Mouse (Mus musculus): ENCODE results near the gene Rfc4. TPM values are rescaled to one million over a fixed set of nuclear protein-coding genes. Genes with fewer than 3 reads are reported as not detected.

Rfc4 gene
- total and polyA plus RNA-seq, 2 experiments = 5.3 TPM; not detected in 1

DNA sequence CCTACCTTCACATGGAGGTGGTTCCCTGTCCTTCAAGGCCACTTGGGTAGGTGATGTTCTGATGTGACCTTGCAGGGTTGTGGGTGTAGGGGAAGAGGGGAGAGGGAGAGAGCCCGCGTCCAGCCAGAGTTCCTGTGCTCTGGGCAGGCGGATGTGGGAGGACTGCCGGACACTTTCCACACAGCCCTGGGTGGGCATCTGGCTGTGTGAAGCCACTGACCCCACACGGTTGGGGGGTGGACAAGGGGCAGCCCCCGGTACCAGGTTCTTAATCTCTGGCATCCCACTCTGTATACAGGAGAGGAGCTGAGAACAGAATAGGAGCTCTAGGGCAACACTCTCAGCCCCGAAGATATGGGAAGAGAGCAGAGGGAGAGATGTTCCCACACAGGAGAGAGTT is 30.8 kb upstream of the Rfc4 start:
- Histone ChIP-seq H3K9ac (ENCODE audit: low read depth, low read length) (no peak overlapping the region), H3K4me3 (ENCODE audit: insufficient read depth, low read depth, low read length) (no peak overlapping the region), H3K79me2 (ENCODE audit: control insufficient read depth, insufficient read depth, low read length) (no peaks in the 10 kb centered on the region), H3K36me3 (ENCODE audit: control insufficient read depth, insufficient read depth, low read length) (no peaks in the 10 kb centered on the region), H3K27ac (replicated peaks; ENCODE audit: insufficient read depth, low read depth, low read length) (no peak overlapping the region), H3K27me3 (ENCODE audit: control insufficient read depth, insufficient read depth, low read length) (no peaks in the 10 kb centered on the region), H3K4me1 (ENCODE audit: control insufficient read depth, insufficient read depth, low read length) (no peaks in the 10 kb centered on the region)
- WGBS = 89% methylated on average over 7 of the region's 7 CpGs
- no peak for DNase-seq (ENCODE audit: extremely low read depth, low read depth, low spot score)
- TF ChIP-seq POLR2A (IDR thresholded peaks at IDR 0.05; ENCODE audit: extremely low read depth, insufficient read depth, low read length) = no peak
- TF ChIP-seq CTCF (IDR thresholded peaks at IDR 0.05; ENCODE audit: low read depth, low read length) = no peak

- no peaks in the 10 kb centered on the region for H3K27me3 ChIP-seq (ENCODE audit: control insufficient read depth, insufficient read depth, low read length)
- 96% methylated on average over 13 of the region's 13 CpGs for WGBS
- DNase-seq (ENCODE audit: extremely low read depth, low read depth, low spot score) = no peak
- TF ChIP-seq POLR2A (IDR thresholded peaks at IDR 0.05; ENCODE audit: extremely low read depth, insufficient read depth, low read length) (no peak), CTCF (IDR thresholded peaks at IDR 0.05; ENCODE audit: low read depth, low read length) (no peak)
- no peaks in the 10 kb centered on the region for H3K79me2 ChIP-seq (ENCODE audit: control insufficient read depth, insufficient read depth, low read length)
- no peaks in the 10 kb centered on the region for H3K36me3 ChIP-seq (ENCODE audit: control insufficient read depth, insufficient read depth, low read length)
- H3K9ac ChIP-seq (ENCODE audit: low read depth, low read length) = no peak overlapping the region
- no peak overlapping the region for H3K27ac ChIP-seq (replicated peaks; ENCODE audit: insufficient read depth, low read depth, low read length)
- no peak overlapping the region for H3K4me3 ChIP-seq (ENCODE audit: insufficient read depth, low read depth, low read length)
- H3K4me1 ChIP-seq (ENCODE audit: control insufficient read depth, insufficient read depth, low read length) = no peaks in the 10 kb centered on the region
These were observed 29.5 kb upstream of the Rfc4 start for GRCm38 (mm10) chr16:23157013-23157412.

GRCm38 (mm10) chr16:23154261-23154660 is 26.7 kb upstream of the Rfc4 start:
- no peak for DNase-seq (ENCODE audit: extremely low read depth, low read depth, low spot score)
- peaks cover 7% of the 10 kb centered on the region for H3K4me1 ChIP-seq (ENCODE audit: control insufficient read depth, insufficient read depth, low read length)
- H3K36me3 ChIP-seq (ENCODE audit: control insufficient read depth, insufficient read depth, low read length) = no peaks in the 10 kb centered on the region
- no peak overlapping the region for H3K9ac ChIP-seq (ENCODE audit: low read depth, low read length)
- H3K4me3 ChIP-seq (ENCODE audit: insufficient read depth, low read depth, low read length) = no peak overlapping the region
- 97% methylated on average over 5 of the region's 5 CpGs for WGBS
- TF ChIP-seq POLR2A (IDR thresholded peaks at IDR 0.05; ENCODE audit: extremely low read depth, insufficient read depth, low read length) = no peak
- no peak for TF ChIP-seq CTCF (IDR thresholded peaks at IDR 0.05; ENCODE audit: low read depth, low read length)
- no peak overlapping the region for H3K27ac ChIP-seq (replicated peaks; ENCODE audit: insufficient read depth, low read depth, low read length)
- H3K79me2 ChIP-seq (ENCODE audit: control insufficient read depth, insufficient read depth, low read length) = no peaks in the 10 kb centered on the region
- H3K27me3 ChIP-seq (ENCODE audit: control insufficient read depth, insufficient read depth, low read length) = no peaks in the 10 kb centered on the region

DNA sequence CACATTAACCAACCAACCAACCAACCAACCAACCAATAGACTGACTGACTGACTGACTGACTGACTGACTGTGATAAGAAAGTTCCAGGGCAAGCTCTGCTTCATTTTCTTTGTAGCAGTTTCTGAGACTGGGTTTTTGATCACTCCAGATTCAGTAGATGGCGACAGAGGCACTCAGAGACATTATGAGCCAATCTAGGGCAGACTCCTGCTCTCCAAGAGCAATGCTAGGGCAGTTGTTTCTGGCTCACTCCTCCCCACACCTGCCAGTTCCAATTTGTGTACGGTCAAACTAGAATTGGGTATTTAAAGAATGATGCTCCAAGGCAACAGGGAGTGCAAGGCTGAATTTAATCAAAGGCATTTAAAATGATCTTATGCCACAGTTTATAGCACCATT is 23.9 kb upstream of the Rfc4 start:
- WGBS = 2% methylated on average over 2 of the region's 2 CpGs
- Histone ChIP-seq H3K36me3 (ENCODE audit: control insufficient read depth, insufficient read depth, low read length) (no peaks in the 10 kb centered on the region), H3K27ac (replicated peaks; ENCODE audit: insufficient read depth, low read depth, low read length) (no peak overlapping the region), H3K9ac (ENCODE audit: low read depth, low read length) (0 out of 2 replicates have a peak overlapping the region, but pooled peaks have one; percentile 46), H3K4me1 (ENCODE audit: control insufficient read depth, insufficient read depth, low read length) (peaks cover 18% of the 10 kb centered on the region), H3K27me3 (ENCODE audit: control insufficient read depth, insufficient read depth, low read length) (no peaks in the 10 kb centered on the region), H3K79me2 (ENCODE audit: control insufficient read depth, insufficient read depth, low read length) (no peaks in the 10 kb centered on the region), H3K4me3 (ENCODE audit: insufficient read depth, low read depth, low read length) (no peak overlapping the region)
- DNase-seq (ENCODE audit: extremely low read depth, low read depth, low spot score) = peak; percentile 79
- TF ChIP-seq POLR2A (IDR thresholded peaks at IDR 0.05; ENCODE audit: extremely low read depth, insufficient read depth, low read length) (no peak), CTCF (IDR thresholded peaks at IDR 0.05; ENCODE audit: low read depth, low read length) (peak; percentile 39)

- Histone ChIP-seq H3K4me3 (ENCODE audit: insufficient read depth, low read depth, low read length) (peak overlapping the region; percentile 40), H3K9ac (ENCODE audit: low read depth, low read length) (peak overlapping the region; percentile 41), H3K79me2 (ENCODE audit: control insufficient read depth, insufficient read depth, low read length) (no peaks in the 10 kb centered on the region), H3K27me3 (ENCODE audit: control insufficient read depth, insufficient read depth, low read length) (no peaks in the 10 kb centered on the region), H3K36me3 (ENCODE audit: control insufficient read depth, insufficient read depth, low read length) (no peaks in the 10 kb centered on the region), H3K27ac (replicated peaks; ENCODE audit: insufficient read depth, low read depth, low read length) (peak overlapping the region; percentile 79), H3K4me1 (ENCODE audit: control insufficient read depth, insufficient read depth, low read length) (peaks cover 20% of the 10 kb centered on the region)
- TF ChIP-seq CTCF (IDR thresholded peaks at IDR 0.05; ENCODE audit: low read depth, low read length) (no peak), POLR2A (IDR thresholded peaks at IDR 0.05; ENCODE audit: extremely low read depth, insufficient read depth, low read length) (no peak)
- 17% methylated on average over 8 of the region's 8 CpGs for WGBS
- peak; percentile 90 for DNase-seq (ENCODE audit: extremely low read depth, low read depth, low spot score)
These were observed 21.9 kb upstream of the Rfc4 start for GRCm38 (mm10) chr16:23149396-23149795.

DNA sequence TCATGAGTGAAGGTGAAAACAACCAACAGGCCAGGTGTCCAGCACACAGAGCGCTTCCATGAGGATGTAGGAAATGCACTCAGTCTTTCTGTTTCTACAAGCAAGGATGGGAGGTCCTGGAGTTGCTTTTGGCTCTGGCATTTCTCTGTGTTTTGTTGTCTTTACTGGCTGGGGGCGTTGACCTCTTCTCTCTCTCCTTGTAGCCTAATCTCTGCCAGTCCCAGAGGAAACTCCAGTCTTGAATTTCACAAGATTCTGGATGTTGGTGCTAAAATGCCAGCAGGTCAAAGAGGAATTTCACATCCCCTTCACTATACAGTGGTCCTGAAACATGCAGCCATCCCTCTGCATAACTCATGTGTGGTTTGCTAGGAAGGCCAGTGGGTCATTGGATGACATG is 21.4 kb upstream of the Rfc4 start:
- peak; percentile 78 for DNase-seq (ENCODE audit: extremely low read depth, low read depth, low spot score)
- Histone ChIP-seq H3K4me3 (ENCODE audit: insufficient read depth, low read depth, low read length) (no peak overlapping the region; the same call in 1 of the 2 replicates), H3K4me1 (ENCODE audit: control insufficient read depth, insufficient read depth, low read length) (peaks cover 21% of the 10 kb centered on the region), H3K79me2 (ENCODE audit: control insufficient read depth, insufficient read depth, low read length) (no peaks in the 10 kb centered on the region), H3K27ac (replicated peaks; ENCODE audit: insufficient read depth, low read depth, low read length) (peak overlapping the region; percentile 79), H3K9ac (ENCODE audit: low read depth, low read length) (no peak overlapping the region; the same call in 1 of the 2 replicates), H3K36me3 (ENCODE audit: control insufficient read depth, insufficient read depth, low read length) (no peaks in the 10 kb centered on the region), H3K27me3 (ENCODE audit: control insufficient read depth, insufficient read depth, low read length) (no peaks in the 10 kb centered on the region)
- WGBS = 52% methylated on average over 2 of the region's 2 CpGs
- TF ChIP-seq CTCF (IDR thresholded peaks at IDR 0.05; ENCODE audit: low read depth, low read length) = no peak
- no peak for TF ChIP-seq POLR2A (IDR thresholded peaks at IDR 0.05; ENCODE audit: extremely low read depth, insufficient read depth, low read length)
